Mouse (Mus musculus): Measurements from ENCODE around the gene Tent5b.

DNA sequence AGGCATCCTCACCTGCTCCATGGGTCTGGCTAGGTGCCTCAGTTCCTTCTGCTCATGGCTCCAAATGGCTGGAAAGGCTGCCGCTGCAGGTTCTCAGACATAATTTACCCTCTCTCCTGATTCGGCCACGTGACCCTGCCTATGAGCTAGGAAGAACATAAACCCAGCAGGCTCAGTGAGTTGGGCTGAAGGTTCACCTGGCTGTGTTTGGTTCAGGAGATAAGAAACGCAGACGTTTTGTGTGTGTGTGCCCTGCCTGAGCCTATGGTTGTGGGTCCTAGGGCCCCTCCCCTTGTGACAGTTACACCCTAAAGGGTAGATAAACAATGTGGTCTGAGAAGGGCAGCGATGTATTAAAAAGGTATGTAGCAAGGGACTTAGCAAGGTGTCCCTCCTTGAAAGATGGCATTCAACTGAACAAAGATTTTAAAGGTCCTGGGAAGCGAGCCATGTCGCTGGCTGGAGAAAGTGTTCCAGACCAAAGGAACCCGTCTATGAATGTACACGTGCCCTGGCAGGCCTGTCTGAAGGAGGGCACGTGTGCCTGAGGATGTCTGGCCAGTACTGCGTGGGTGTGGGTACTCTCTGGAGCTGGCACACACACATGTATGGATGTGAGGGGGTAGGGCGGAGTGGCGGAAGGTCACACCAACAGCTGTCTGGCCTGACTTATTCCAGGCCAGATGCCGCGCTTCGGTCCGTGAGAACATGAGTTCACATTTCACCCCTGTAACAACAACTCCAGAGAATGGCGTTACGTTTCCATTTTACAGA, 8.9 kb downstream of the Tent5b start:
- no peak for TF ChIP-seq HCFC1 (IDR thresholded peaks at IDR 0.05; ENCODE audit: borderline replicate concordance, insufficient read depth, low read length)
- TF ChIP-seq CHD2 (IDR thresholded peaks at IDR 0.05; ENCODE audit: low read depth, low read length), result no peak

Data from ES-E14 (cell line).